Mouse (Mus musculus) CH12.LX (cell line): Measurements from ENCODE around the gene Rab1b. TPM values are rescaled to one million over a fixed set of nuclear protein-coding genes. Genes with fewer than 3 reads are reported as not detected.

Experiments
- DNase-seq: peaks from one replicate; pipeline ENCODE4 v3.0.0-alpha.2; 2013; ENCODE audit errors: extremely low read depth
- H3K27ac ChIP-seq: 2 replicates; pipeline ENCODE4 v1.5.1; 2012; ENCODE audit warnings: low read depth, mild to moderate bottlenecking, control low read depth, moderate library complexity; ENCODE audit not compliant: insufficient read depth
- H3K27me3 ChIP-seq: replicated peaks from 2 replicates; pipeline ENCODE3; 2012; ENCODE audit warnings: inconsistent platforms
- H3K36me3 ChIP-seq, 2 experiments: replicated peaks in 1 of 2; 2 replicates each; pipeline versions ENCODE3 to v1.6.1; 2012; ENCODE audit warnings: inconsistent platforms in 1 of 2, low read length in 1 of 2, mild to moderate bottlenecking in 1 of 2, mixed read lengths in 1 of 2, moderate library complexity in 1 of 2; ENCODE audit not compliant: control insufficient read depth in 1 of 2, insufficient read depth in 1 of 2
- H3K4me1 ChIP-seq, 2 experiments: 2 replicates each; pipeline ENCODE4 v1.6.1; 2012; ENCODE audit warnings: inconsistent platforms in 1 of 2, moderate library complexity in 1 of 2; ENCODE audit not compliant: insufficient read depth in 2 of 2, control insufficient read depth in 1 of 2
- H3K4me2 ChIP-seq: 2 replicates; pipeline ENCODE4 v1.6.1; 2012; ENCODE audit warnings: low read depth, mild to moderate bottlenecking, control low read depth; ENCODE audit not compliant: poor library complexity, insufficient read depth, severe bottlenecking
- H3K4me3 ChIP-seq, 3 experiments: fragments of 150-350 bp in 1 of 3; sonication (generic) in 1 of 3; replicated peaks in 1 of 3; 2 replicates each; pipeline versions ENCODE3 to v1.5.1; 2011 to 2012; ENCODE audit warnings: low read depth in 2 of 3, low read length in 2 of 3, mild to moderate bottlenecking in 2 of 3, moderate library complexity in 2 of 3, control low read depth in 1 of 3, improper control_type of control experiment in 1 of 3, inconsistent platforms in 1 of 3, mixed read lengths in 1 of 3; ENCODE audit not compliant: poor library complexity in 1 of 3
- H3K79me2 ChIP-seq: replicated peaks from 2 replicates; pipeline ENCODE4 v1.6.1; 2012; ENCODE audit warnings: mild to moderate bottlenecking, moderate library complexity; ENCODE audit not compliant: control insufficient read depth, poor library complexity, insufficient read depth, severe bottlenecking; ENCODE audit errors: extremely low read depth
- H3K9ac ChIP-seq: 2 replicates; pipeline ENCODE4 v1.6.1; 2012; ENCODE audit warnings: low read depth, mild to moderate bottlenecking, control low read depth, moderate library complexity; ENCODE audit not compliant: insufficient read depth
- H3K9me3 ChIP-seq: replicated peaks from 2 replicates; pipeline ENCODE3; 2012; ENCODE audit warnings: low read length, inconsistent platforms, mixed read lengths
- CHD1 ChIP-seq: IDR thresholded peaks from 2 replicates; pipeline ENCODE4 v1.6.1; 2012; ENCODE audit warnings: low read depth, low read length, improper control_type of control experiment, inconsistent platforms
- CTCF ChIP-seq, 2 experiments: IDR thresholded peaks in 1 of 2; conservative IDR thresholded peaks in 1 of 2; 2 replicates each; pipeline ENCODE4 v1.5.1; 2011 to 2012; ENCODE audit warnings: low read depth in 2 of 2, low read length in 2 of 2, improper control_type of control experiment in 1 of 2, inconsistent platforms in 1 of 2, mild to moderate bottlenecking in 1 of 2, moderate library complexity in 1 of 2
- E2F4 ChIP-seq: IDR thresholded peaks from 2 replicates; pipeline ENCODE4 v1.6.1; 2011; ENCODE audit warnings: low read depth, low read length, improper control_type of control experiment; ENCODE audit not compliant: insufficient replicate concordance
- EP300 ChIP-seq: IDR thresholded peaks from 2 replicates; pipeline ENCODE4 v1.6.1; 2011; ENCODE audit warnings: low read length, improper control_type of control experiment
- HCFC1 ChIP-seq: IDR thresholded peaks from 2 replicates; pipeline ENCODE4 v1.6.1; 2012; ENCODE audit warnings: low read depth, mild to moderate bottlenecking, inconsistent platforms, low read length, improper control_type of control experiment
- JUND ChIP-seq: conservative IDR thresholded peaks from 2 replicates; pipeline ENCODE4 v1.6.1; 2011; ENCODE audit warnings: low read depth, low read length, improper control_type of control experiment
- KAT2A ChIP-seq: IDR thresholded peaks from 2 replicates; pipeline ENCODE4 v1.6.1; 2012; ENCODE audit warnings: low read length, improper control_type of control experiment, inconsistent platforms; ENCODE audit not compliant: insufficient replicate concordance
- MAFK ChIP-seq: IDR thresholded peaks from 2 replicates; pipeline ENCODE4 v1.6.1; 2011; ENCODE audit warnings: low read length, improper control_type of control experiment; ENCODE audit not compliant: insufficient replicate concordance
- MAZ ChIP-seq: IDR thresholded peaks from 2 replicates; pipeline ENCODE4 v1.6.1; 2012; ENCODE audit warnings: low read depth, mild to moderate bottlenecking, inconsistent platforms, low read length, improper control_type of control experiment, moderate library complexity
- MXI1 ChIP-seq: IDR thresholded peaks from 2 replicates; pipeline ENCODE4 v1.6.1; 2011; ENCODE audit warnings: mild to moderate bottlenecking, low read depth, low read length, improper control_type of control experiment
- MYC ChIP-seq: IDR thresholded peaks from 2 replicates; pipeline ENCODE4 v1.6.1; 2011; ENCODE audit warnings: low read depth, mild to moderate bottlenecking, improper control_type of control experiment, low read length
- NELFE ChIP-seq: IDR thresholded peaks from 2 replicates; pipeline ENCODE4 v1.6.1; 2011; ENCODE audit warnings: low read depth, low read length, improper control_type of control experiment
- PAX5 ChIP-seq: IDR thresholded peaks from 2 replicates; pipeline ENCODE4 v1.6.1; 2012; ENCODE audit warnings: low read length, inconsistent platforms, mixed read lengths
- POLR2AphosphoS2 ChIP-seq: IDR thresholded peaks from 2 replicates; pipeline ENCODE4 v1.6.1; 2011; ENCODE audit warnings: low read depth, low read length, improper control_type of control experiment
- RAD21 ChIP-seq: IDR thresholded peaks from 2 replicates; pipeline ENCODE4 v1.6.1; 2011; ENCODE audit warnings: low read depth, mild to moderate bottlenecking, low read length, improper control_type of control experiment, moderate library complexity
- RCOR1 ChIP-seq: conservative IDR thresholded peaks from 2 replicates; pipeline ENCODE4 v1.6.1; 2012; ENCODE audit warnings: low read depth, mild to moderate bottlenecking, inconsistent platforms, low read length, improper control_type of control experiment
- SIN3A ChIP-seq: IDR thresholded peaks from 2 replicates; pipeline ENCODE4 v1.6.1; 2012; ENCODE audit warnings: low read length, improper control_type of control experiment, inconsistent platforms
- SMC3 ChIP-seq: IDR thresholded peaks from 2 replicates; pipeline ENCODE4 v1.6.1; 2011; ENCODE audit warnings: low read depth, low read length, improper control_type of control experiment
- USF1 ChIP-seq: IDR thresholded peaks from 2 replicates; pipeline ENCODE4 v1.6.1; 2014; ENCODE audit warnings: low read depth, mild to moderate bottlenecking, inconsistent platforms, low read length, improper control_type of control experiment
- USF2 ChIP-seq: conservative IDR thresholded peaks from 2 replicates; pipeline ENCODE4 v1.6.1; 2011; ENCODE audit warnings: low read depth, low read length, improper control_type of control experiment
- ZC3H11A ChIP-seq: IDR thresholded peaks from 2 replicates; pipeline ENCODE4 v1.6.1; 2012; ENCODE audit warnings: low read depth, mild to moderate bottlenecking, inconsistent platforms, low read length, improper control_type of control experiment
- ZKSCAN1 ChIP-seq: IDR thresholded peaks from 2 replicates; pipeline ENCODE4 v1.6.1; 2012; ENCODE audit warnings: low read depth, inconsistent platforms, low read length, improper control_type of control experiment, borderline replicate concordance
- ZMIZ1 ChIP-seq: IDR thresholded peaks from 2 replicates; pipeline ENCODE4 v1.6.1; 2012; ENCODE audit warnings: low read depth, mild to moderate bottlenecking, inconsistent platforms, low read length, improper control_type of control experiment
- ZNF384 ChIP-seq: IDR thresholded peaks from 2 replicates; pipeline ENCODE4 v1.6.1; 2012; ENCODE audit warnings: low read depth, low read length, improper control_type of control experiment, inconsistent platforms
- dilution Hi-C: fragments of 300-500 bp; cut with MboI; formaldehyde crosslinking; loops from 2 replicates; pipeline ENCODE4 v1.14.3; 2020; ENCODE audit warnings: low sequenced_read_pairs; ENCODE audit not compliant: extremely low pct_unique_long_range_greater_than_20kb, extremely low pct_ligation_motif_present
- in situ Hi-C: fragments of 300-500 bp; cut with MboI; formaldehyde crosslinking; loops from 3 replicates; pipeline ENCODE4 v1.14.3; 2019; ENCODE audit warnings: low sequenced_read_pairs, low pct_ligation_motif_present, low pct_unique_long_range_greater_than_20kb, mixed read lengths
- polyA plus RNA-seq: library from polyadenylated mRNA; unstranded; fragments of >175 nt; gene quantifications from 2 replicates; pipeline ENCODE4 v1.2.1, GENCODE M21; 2012; ENCODE audit warnings: low read depth; ENCODE audit not compliant: insufficient read length
- total RNA-seq, 2 experiments: library from RNA; depleted of rRNA; stranded (reverse); fragments of 300-350 nt in 1 of 2; fragments of >200 nt in 1 of 2; gene quantifications; 2 replicates each; pipeline ENCODE4 v1.2.3; 2012 to 2014

The Rab1b gene
- total and polyA plus RNA-seq, 3 experiments = 78.4 to 88.3 (median 87.1) TPM

- H3K4me1 ChIP-seq = no peaks in the 10 kb centered on the region
- H3K4me3 ChIP-seq = no peak overlapping the region
- TF ChIP-seq CTCF (conservative IDR thresholded peaks at IDR 0.05 in 1 of 2, IDR thresholded peaks at IDR 0.05 in 1 of 2; ENCODE audit: low read depth in 2 of 2, low read length in 2 of 2) (no peak), POLR2AphosphoS2 (no peak), USF2 (no peak), ZNF384 (peak; percentile 79), RAD21 (no peak), MYC (no peak)
- TF ChIP-seq, all 38 proteins: peak for 1
- no peak for DNase-seq
- dilution Hi-C loops = no loop called here
- Histone ChIP-seq H3K79me2 (no peaks in the 10 kb centered on the region), H3K27me3 (peaks cover 60% of the 10 kb centered on the region), H3K27ac (no peak overlapping the region), H3K9me3 (no peaks in the 10 kb centered on the region), H3K4me2 (no peak overlapping the region), H3K9ac (no peak overlapping the region), H3K36me3 (no peaks in the 10 kb centered on the region)
- in situ Hi-C loops = no loop called here
These were observed 17.3 kb upstream of the Rab1b start for GRCm38 (mm10) chr19:5124055-5124614.

DNA sequence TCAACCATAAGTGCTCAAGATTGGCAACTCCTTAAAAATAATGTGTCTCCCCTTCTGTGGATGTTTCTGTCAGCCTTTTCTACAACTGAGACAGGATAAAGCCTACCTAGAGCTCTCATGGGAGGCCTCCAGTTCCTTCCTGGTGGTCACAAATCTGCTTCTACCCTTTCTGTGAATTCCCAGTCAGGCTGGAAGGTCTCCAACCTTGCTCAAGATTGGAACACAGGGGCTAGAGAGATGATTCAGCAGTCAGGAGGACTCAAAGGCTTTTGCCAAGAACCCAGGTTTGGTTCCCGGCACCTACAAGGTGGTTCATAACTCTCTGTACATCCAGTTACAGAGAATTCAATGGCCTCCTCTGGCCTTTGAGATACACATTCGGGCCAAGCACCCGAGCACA, 16.4 kb upstream of the Rab1b start:
- in situ Hi-C loops (no loop called here), dilution Hi-C loops (no loop called here)
- no peak for DNase-seq
- Histone ChIP-seq H3K27me3 (peaks cover 65% of the 10 kb centered on the region), H3K9ac (no peak overlapping the region), H3K27ac (no peak overlapping the region), H3K4me3 (no peak overlapping the region), H3K9me3 (no peaks in the 10 kb centered on the region), H3K36me3 (no peaks in the 10 kb centered on the region), H3K4me2 (no peak overlapping the region), H3K79me2 (no peaks in the 10 kb centered on the region), H3K4me1 (peaks cover 3 to 5% of the 10 kb centered on the region in 2 experiments; a peak in 2 of 4 replicates)
- TF ChIP-seq PAX5 (no peak), E2F4 (no peak), USF1 (no peak), RCOR1 (no peak), RAD21 (no peak), CHD1 (no peak), JUND (no peak), MXI1 (no peak), CTCF (conservative IDR thresholded peaks at IDR 0.05 in 1 of 2, IDR thresholded peaks at IDR 0.05 in 1 of 2; ENCODE audit: low read depth in 2 of 2, low read length in 2 of 2) (no peak), SIN3A (no peak), ZKSCAN1 (no peak), NELFE (no peak), ZC3H11A (no peak), MAZ (no peak), HCFC1 (no peak), MAFK (no peak), SMC3 (no peak), ZMIZ1 (no peak), KAT2A (no peak), EP300 (no peak)
